Mouse (Mus musculus): ENCODE results near the gene Ube2f. TPM values are rescaled to one million over a fixed set of nuclear protein-coding genes. Genes with fewer than 3 reads are reported as not detected.

The Ube2f gene
- polyA plus RNA-seq, 1 experiment: 68.9 TPM

Other genes with a start within 250 kb of the Ube2f start
- 0.04 and 0.12 TPM in 2 replicates for gene Rbm44, start 105.2 kb upstream of the Ube2f start, polyA plus RNA-seq (2012; rRNA removed)
- gene Ramp1, start 70.5 kb upstream of the Ube2f start, polyA plus RNA-seq (2012; rRNA removed): 5.2 and 6.4 TPM in 2 replicates
- gene Scly, start 48.0 kb downstream of the Ube2f start, polyA plus RNA-seq (2012; rRNA removed): 21.1 and 21.8 TPM in 2 replicates
- 0.03 and 0.04 TPM in 2 replicates for gene Espnl, start 71.8 kb downstream of the Ube2f start, polyA plus RNA-seq (2012; rRNA removed)
- 3.4 and 3.8 TPM in 2 replicates for gene Klhl30, start 100.7 kb downstream of the Ube2f start, polyA plus RNA-seq (2012; rRNA removed)
- 0.08 and 0.18 TPM in 2 replicates for gene Erfe, start 116.1 kb downstream of the Ube2f start, polyA plus RNA-seq (2012; rRNA removed)
- 80.1 and 82.9 TPM in 2 replicates for gene Ilkap, start 148.5 kb downstream of the Ube2f start, polyA plus RNA-seq (2012; rRNA removed)
- gene Hes6, start 163.7 kb downstream of the Ube2f start, polyA plus RNA-seq (2012; rRNA removed): 24.5 and 29.0 TPM in 2 replicates
- 32.2 and 32.9 TPM in 2 replicates for gene Per2, start 209.0 kb downstream of the Ube2f start, polyA plus RNA-seq (2012; rRNA removed)
- 11.7 and 12.0 TPM in 2 replicates for gene Traf3ip1, start 244.3 kb downstream of the Ube2f start, polyA plus RNA-seq (2012; rRNA removed)